Mouse (Mus musculus): ENCODE data around the gene Stxbp4.

DNA sequence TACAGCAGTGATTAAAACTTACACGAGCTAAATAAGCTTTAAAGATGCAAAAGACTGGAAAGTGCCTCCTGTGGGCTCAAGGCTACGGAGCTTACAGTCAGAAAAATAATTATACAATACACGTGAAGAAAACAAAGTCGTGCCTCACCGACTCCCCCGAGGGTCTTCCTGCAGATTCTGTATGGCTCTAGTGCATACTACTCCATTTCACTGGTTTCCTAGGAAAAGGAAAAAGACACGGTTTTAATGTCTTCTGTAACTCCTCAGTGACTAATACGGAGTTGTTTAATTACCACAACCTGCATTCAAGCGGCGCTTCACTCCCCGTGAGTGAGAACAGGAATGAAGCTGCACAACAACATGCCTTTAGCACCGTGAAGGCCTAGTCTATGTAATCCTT, 15.8 kb downstream of the Stxbp4 start:
- TF ChIP-seq CTCF (IDR thresholded peaks at IDR 0.05; ENCODE audit: insufficient read depth, low read length) (no peak), POLR2A (IDR thresholded peaks at IDR 0.05; ENCODE audit: borderline replicate concordance, extremely low read depth, low read depth, low read length) (no peak)

Measured in lung, adult 2 months (tissue).